Mouse (Mus musculus) hindbrain, embryonic 11.5 days (tissue): ENCODE measurements around the gene Gng10. TPM values are rescaled to one million over a fixed set of nuclear protein-coding genes. Genes with fewer than 3 reads are reported as not detected.

Experiments
- ATAC-seq: fragments of 200-750 bp; cut with Nextera tagmentation; 2 replicates; pipeline ENCODE4 v1.8.0; 2017; ENCODE audit warnings: mild to moderate bottlenecking, moderate TSS enrichment, moderate library complexity; ENCODE audit not compliant: low FRiP score
- DNase-seq: peaks from one replicate; pipeline ENCODE4 v3.0.0-alpha.2; 2015; ENCODE audit warnings: low spot score
- H3K27ac ChIP-seq: fragments of 300-500 bp; sonication (generic); 2 replicates; pipeline ENCODE4 v1.5.1; 2014; ENCODE audit warnings: mild to moderate bottlenecking, low read depth, low read length
- H3K27me3 ChIP-seq: fragments of 300-500 bp; sonication (generic); 2 replicates; pipeline ENCODE4 v1.6.1; 2014; ENCODE audit warnings: mild to moderate bottlenecking, low read length, moderate library complexity, mixed read lengths; ENCODE audit not compliant: control insufficient read depth, insufficient read depth
- H3K36me3 ChIP-seq: fragments of 300-500 bp; sonication (generic); 2 replicates; pipeline ENCODE4 v1.6.1; 2014; ENCODE audit warnings: mild to moderate bottlenecking, low read length, moderate library complexity, mixed read lengths; ENCODE audit not compliant: control insufficient read depth, insufficient read depth
- H3K4me1 ChIP-seq: fragments of 300-500 bp; sonication (generic); replicated peaks from 2 replicates; pipeline ENCODE4 v1.6.1; 2014; ENCODE audit warnings: low read length, mixed read lengths; ENCODE audit not compliant: control insufficient read depth, insufficient read depth
- H3K4me2 ChIP-seq: fragments of 300-500 bp; sonication (generic); replicated peaks from 2 replicates; pipeline ENCODE4 v1.6.1; 2014; ENCODE audit warnings: mild to moderate bottlenecking, low read depth, low read length
- H3K4me3 ChIP-seq: fragments of 300-500 bp; sonication (generic); 2 replicates; pipeline ENCODE4 v1.5.1; 2014; ENCODE audit warnings: low read depth, low read length
- H3K9ac ChIP-seq: fragments of 300-500 bp; sonication (generic); 2 replicates; pipeline ENCODE4 v1.6.1; 2014; ENCODE audit warnings: low read depth, low read length
- H3K9me3 ChIP-seq: fragments of 300-500 bp; sonication (generic); 2 replicates; pipeline ENCODE4 v1.6.1; 2016; ENCODE audit warnings: low read length; ENCODE audit not compliant: control insufficient read depth
- WGBS: fragments of 180-500 bp; shearing (Covaris S2); extraction: QIAGEN DNeasy Blood & Tissue Kit; methylation state at CpG from one replicate; pipeline ENCODE4 v1.1.7; 2014; 5-methylcytosine and 5-hydroxymethylcytosine counted together
- polyA plus RNA-seq: library from polyadenylated mRNA; unstranded; fragments of >200 nt; fragmentation: Nextera tagmentation; extraction: Ambion mirVana; gene quantifications from 2 replicates; pipeline ENCODE4 v1.2.1, GENCODE M21; 2014

The Gng10 gene
- polyA plus RNA-seq, 1 experiment from 2014 or later: 104 TPM

GRCm38 (mm10) chr4:59037525-59037924 is 2.6 kb downstream of the Gng10 start:
- Histone ChIP-seq H3K9me3 (no peaks in the 10 kb centered on the region), H3K4me3 (no peak overlapping the region), H3K27ac (no peak overlapping the region), H3K9ac (no peak overlapping the region), H3K27me3 (no peaks in the 10 kb centered on the region), H3K4me1 (no peaks in the 10 kb centered on the region; the same call in 1 of the 2 replicates), H3K4me2 (no peak overlapping the region), H3K36me3 (no peaks in the 10 kb centered on the region)
- ATAC-seq (no peak), DNase-seq (no peak)
- WGBS: 80% methylated on average over 3 of the region's 3 CpGs

GRCm38 (mm10) chr4:59040397-59041287 is 5.8 kb downstream of the Gng10 start:
- 88% methylated on average over 11 of the region's 11 CpGs for WGBS
- no peak for DNase-seq
- Histone ChIP-seq H3K4me1 (no peaks in the 10 kb centered on the region; the same call in 1 of the 2 replicates), H3K9me3 (no peaks in the 10 kb centered on the region), H3K36me3 (no peaks in the 10 kb centered on the region), H3K9ac (no peak overlapping the region), H3K4me2 (no peak overlapping the region), H3K27ac (no peak overlapping the region), H3K27me3 (no peaks in the 10 kb centered on the region), H3K4me3 (no peak overlapping the region)
- ATAC-seq: no peak

- DNase-seq: no peak
- Histone ChIP-seq H3K4me2 (no peak overlapping the region), H3K9ac (no peak overlapping the region), H3K27ac (no peak overlapping the region), H3K36me3 (no peaks in the 10 kb centered on the region), H3K4me3 (no peak overlapping the region), H3K4me1 (peaks cover 2% of the 10 kb centered on the region; the same call in 1 of the 2 replicates), H3K27me3 (no peaks in the 10 kb centered on the region), H3K9me3 (no peaks in the 10 kb centered on the region)
- WGBS: 99% methylated on average over 5 of the region's 5 CpGs
- ATAC-seq: no peak
Measured at GRCm38 (mm10) chr4:59043074-59043473, 8.2 kb downstream of the Gng10 start.

- Histone ChIP-seq H3K9ac (no peak overlapping the region), H3K9me3 (no peaks in the 10 kb centered on the region), H3K4me3 (no peak overlapping the region), H3K36me3 (no peaks in the 10 kb centered on the region), H3K4me2 (no peak overlapping the region), H3K27me3 (no peaks in the 10 kb centered on the region), H3K27ac (no peak overlapping the region), H3K4me1 (peaks cover 2% of the 10 kb centered on the region; the same call in 1 of the 2 replicates)
- 95% methylated on average over 6 of the region's 6 CpGs for WGBS
- ATAC-seq (no peak), DNase-seq (no peak)
Measured at GRCm38 (mm10) chr4:59043891-59044290, 9.0 kb downstream of the Gng10 start.

- Histone ChIP-seq H3K4me2 (no peak overlapping the region), H3K4me3 (no peak overlapping the region), H3K27me3 (no peaks in the 10 kb centered on the region), H3K9ac (no peak overlapping the region), H3K36me3 (no peaks in the 10 kb centered on the region), H3K4me1 (peaks cover 2% of the 10 kb centered on the region; the same call in 1 of the 2 replicates), H3K9me3 (no peaks in the 10 kb centered on the region), H3K27ac (no peak overlapping the region)
- ATAC-seq (no peak), DNase-seq (no peak)
- 18% methylated on average over 3 of the region's 3 CpGs for WGBS
Measured at GRCm38 (mm10) chr4:59047222-59047621, 12.3 kb downstream of the Gng10 start.

GRCm38 (mm10) chr4:59051081-59051480 is 16.2 kb downstream of the Gng10 start:
- Histone ChIP-seq H3K4me1 (peaks cover 2% of the 10 kb centered on the region; the same call in 1 of the 2 replicates), H3K27ac (no peak overlapping the region), H3K4me2 (no peak overlapping the region), H3K27me3 (no peaks in the 10 kb centered on the region), H3K9ac (no peak overlapping the region), H3K36me3 (no peaks in the 10 kb centered on the region), H3K9me3 (no peaks in the 10 kb centered on the region), H3K4me3 (no peak overlapping the region)
- ATAC-seq (no peak), DNase-seq (no peak)
- WGBS: 88% methylated on average over 1 of the region's 1 CpGs

- no peak overlapping the region for H3K27ac ChIP-seq
- H3K9me3 ChIP-seq: no peaks in the 10 kb centered on the region
- H3K4me3 ChIP-seq: no peak overlapping the region
- H3K4me1 ChIP-seq: no peaks in the 10 kb centered on the region
- DNase-seq: no peak
- no peaks in the 10 kb centered on the region for H3K27me3 ChIP-seq
- 84% methylated on average over 3 of the region's 3 CpGs for WGBS
- H3K9ac ChIP-seq: no peak overlapping the region
- H3K36me3 ChIP-seq: no peaks in the 10 kb centered on the region
- no peak for ATAC-seq
- H3K4me2 ChIP-seq: no peak overlapping the region
Measured at GRCm38 (mm10) chr4:59057929-59058328, 23.0 kb downstream of the Gng10 start.

GRCm38 (mm10) chr4:59062526-59062925 is 27.6 kb downstream of the Gng10 start:
- WGBS: 78% methylated on average over 12 of the region's 12 CpGs
- ATAC-seq: no peak
- no peak overlapping the region for H3K4me2 ChIP-seq
- no peak overlapping the region for H3K4me3 ChIP-seq
- no peaks in the 10 kb centered on the region for H3K27me3 ChIP-seq
- H3K36me3 ChIP-seq: no peaks in the 10 kb centered on the region
- no peak overlapping the region for H3K9ac ChIP-seq
- H3K9me3 ChIP-seq: no peaks in the 10 kb centered on the region
- H3K27ac ChIP-seq: no peak overlapping the region
- H3K4me1 ChIP-seq: no peaks in the 10 kb centered on the region
- no peak for DNase-seq

GRCm38 (mm10) chr4:59069276-59069675 is 34.4 kb downstream of the Gng10 start:
- H3K4me2 ChIP-seq: no peak overlapping the region
- no peak overlapping the region for H3K27ac ChIP-seq
- H3K9me3 ChIP-seq: no peaks in the 10 kb centered on the region
- WGBS: 55% methylated on average over 3 of the region's 3 CpGs
- no peak overlapping the region for H3K4me3 ChIP-seq
- H3K9ac ChIP-seq: no peak overlapping the region
- ATAC-seq (no peak), DNase-seq (no peak)
- H3K36me3 ChIP-seq: no peaks in the 10 kb centered on the region
- H3K27me3 ChIP-seq: no peaks in the 10 kb centered on the region
- no peaks in the 10 kb centered on the region for H3K4me1 ChIP-seq
